Mouse (Mus musculus) lung, embryonic 14.5 days (tissue): Measurements from ENCODE around the gene St3gal5. TPM values are rescaled to one million over a fixed set of nuclear protein-coding genes. Genes with fewer than 3 reads are reported as not detected.

Source experiments
- ATAC-seq: fragments of 200-750 bp; cut with Nextera tagmentation; 2 replicates; pipeline ENCODE4 v1.8.0; 2017; ENCODE audit warnings: mild to moderate bottlenecking, moderate TSS enrichment, moderate library complexity; ENCODE audit not compliant: insufficient read depth
- DNase-seq: peaks from one replicate; pipeline ENCODE4 v3.0.0-alpha.2; 2015
- H3K27ac ChIP-seq: fragments of 300-500 bp; sonication (generic); 2 replicates; pipeline ENCODE4 v1.5.1; 2014; ENCODE audit warnings: low read depth, mild to moderate bottlenecking, moderate library complexity
- H3K27me3 ChIP-seq: fragments of 300-500 bp; sonication (generic); 2 replicates; pipeline ENCODE4 v1.6.1; 2014; ENCODE audit warnings: low read length, control low read depth; ENCODE audit not compliant: insufficient read depth
- H3K36me3 ChIP-seq: fragments of 300-500 bp; sonication (generic); 2 replicates; pipeline ENCODE4 v1.6.1; 2014; ENCODE audit warnings: control low read depth; ENCODE audit not compliant: insufficient read depth
- H3K4me1 ChIP-seq: fragments of 300-500 bp; sonication (generic); 2 replicates; pipeline ENCODE4 v1.6.1; 2014; ENCODE audit warnings: antibody characterized with exemption, control low read depth; ENCODE audit not compliant: insufficient read depth
- H3K4me2 ChIP-seq: fragments of 300-500 bp; sonication (generic); 2 replicates; pipeline ENCODE4 v1.6.1; 2014; ENCODE audit warnings: mild to moderate bottlenecking
- H3K4me3 ChIP-seq: fragments of 300-500 bp; sonication (generic); 2 replicates; pipeline ENCODE4 v1.5.1; 2014; ENCODE audit warnings: low read depth, low read length
- H3K9ac ChIP-seq: fragments of 300-500 bp; sonication (generic); 2 replicates; pipeline ENCODE4 v1.6.1; 2014
- H3K9me3 ChIP-seq: fragments of 300-500 bp; sonication (generic); 2 replicates; pipeline ENCODE4 v1.6.1; 2016; ENCODE audit warnings: low read depth, low read length, control low read depth
- CTCF ChIP-seq: IDR thresholded peaks from 2 replicates; pipeline ENCODE4 v1.5.1; 2016; ENCODE audit warnings: antibody characterized with exemption, low read depth
- WGBS: fragments of 180-500 bp; shearing (Covaris S2); extraction: QIAGEN DNeasy Blood & Tissue Kit; methylation state at CpG from one replicate; pipeline ENCODE4 v1.1.7; 2014; 5-methylcytosine and 5-hydroxymethylcytosine counted together
- polyA plus RNA-seq: library from polyadenylated mRNA; unstranded; fragments of >200 nt; fragmentation: Nextera tagmentation; extraction: Ambion mirVana; gene quantifications from 2 replicates; pipeline ENCODE4 v1.2.1, GENCODE M21; 2014

St3gal5 gene
- polyA plus RNA-seq, 1 experiment from 2014 or later: 33.8 TPM

DNA sequence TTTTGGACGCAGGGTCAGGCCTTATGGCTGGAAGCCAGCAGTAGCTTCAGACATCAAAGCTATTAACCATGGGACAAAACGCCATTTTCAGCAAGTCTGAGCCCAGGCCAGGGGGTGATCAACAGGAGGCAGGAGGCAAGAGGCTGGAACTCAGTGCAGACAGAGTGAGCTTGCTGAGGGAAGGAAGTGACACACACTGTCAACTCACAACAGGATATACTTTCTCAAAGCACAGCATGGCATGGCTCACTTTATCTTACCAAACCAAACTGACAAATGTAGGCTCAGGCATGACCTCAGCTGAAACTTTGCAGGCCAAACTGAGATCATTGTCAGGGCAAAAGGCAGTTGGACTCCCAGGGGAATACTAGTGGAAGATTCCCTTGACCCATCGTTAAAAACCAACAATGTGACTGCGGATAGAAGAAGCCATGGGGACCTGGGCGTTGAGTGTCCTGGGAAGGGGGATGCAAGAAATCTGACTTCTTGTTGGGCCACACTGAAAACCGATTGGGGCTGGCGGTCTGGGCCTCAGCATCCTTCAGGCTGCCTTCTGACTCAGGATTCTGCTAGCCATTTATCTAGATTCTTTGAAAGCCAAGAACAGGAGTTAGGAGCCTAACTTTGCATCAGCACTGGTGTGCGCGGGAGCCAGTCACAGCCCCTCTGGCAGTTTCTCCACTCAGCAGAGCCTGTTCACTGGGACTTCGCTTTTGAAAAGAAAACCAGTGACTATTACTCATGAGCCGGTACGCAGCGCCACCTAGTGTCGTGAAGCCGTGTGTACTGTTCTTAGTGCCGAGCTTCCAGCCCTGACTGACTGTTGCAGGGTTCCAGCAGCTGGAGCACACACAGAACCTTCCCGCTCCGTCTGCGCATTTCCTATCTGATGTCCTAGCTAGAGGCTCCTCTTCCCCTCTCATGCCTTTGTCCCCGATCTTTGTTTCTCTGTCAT is 67.2 kb downstream of the St3gal5 start:
- no peak overlapping the region; the same call in 1 of the 2 replicates for H3K4me2 ChIP-seq
- WGBS: 17% methylated on average over 20 of the region's 20 CpGs
- no peak overlapping the region for H3K9ac ChIP-seq

DNA sequence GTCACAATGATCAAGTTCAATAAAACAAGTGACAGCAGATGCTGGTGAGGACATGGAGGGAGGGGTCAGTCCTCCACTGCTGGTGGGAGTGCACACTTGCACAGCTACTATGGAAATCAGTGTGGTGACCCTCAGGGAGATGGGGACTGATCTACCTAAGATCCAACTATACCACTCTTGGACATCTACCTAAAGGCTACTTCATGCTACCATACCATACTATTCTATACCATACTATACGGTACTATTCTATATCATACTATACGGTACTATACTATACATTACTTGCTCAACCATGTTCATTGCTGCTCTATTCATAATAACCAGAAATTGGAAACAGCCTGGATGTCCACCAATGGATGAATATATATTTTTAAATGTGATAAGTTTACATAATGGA is 68.5 kb downstream of the St3gal5 start:
- no peak overlapping the region for H3K4me3 ChIP-seq
- no peak overlapping the region for H3K27ac ChIP-seq
- H3K9me3 ChIP-seq: no peaks in the 10 kb centered on the region
- no peak overlapping the region for H3K9ac ChIP-seq
- TF ChIP-seq CTCF: no peak
- H3K4me2 ChIP-seq: no peak overlapping the region
- no peaks in the 10 kb centered on the region for H3K36me3 ChIP-seq
- H3K4me1 ChIP-seq: no peaks in the 10 kb centered on the region
- H3K27me3 ChIP-seq: no peaks in the 10 kb centered on the region
- DNase-seq (no peak), ATAC-seq (no peak)
- 36% methylated on average over 2 of the region's 2 CpGs for WGBS

More for the DNA sequence above, 67.2 kb downstream of the St3gal5 start:
- H3K27me3 ChIP-seq: no peaks in the 10 kb centered on the region
- DNase-seq: peak; percentile 98
- no peak overlapping the region; the same call in 1 of the 2 replicates for H3K27ac ChIP-seq
- no peaks in the 10 kb centered on the region for H3K4me1 ChIP-seq
- peak; percentile 96 for TF ChIP-seq CTCF
- ATAC-seq: peak; percentile 91
- H3K36me3 ChIP-seq: no peaks in the 10 kb centered on the region
- no peak overlapping the region for H3K4me3 ChIP-seq
- H3K9me3 ChIP-seq: no peaks in the 10 kb centered on the region

DNA sequence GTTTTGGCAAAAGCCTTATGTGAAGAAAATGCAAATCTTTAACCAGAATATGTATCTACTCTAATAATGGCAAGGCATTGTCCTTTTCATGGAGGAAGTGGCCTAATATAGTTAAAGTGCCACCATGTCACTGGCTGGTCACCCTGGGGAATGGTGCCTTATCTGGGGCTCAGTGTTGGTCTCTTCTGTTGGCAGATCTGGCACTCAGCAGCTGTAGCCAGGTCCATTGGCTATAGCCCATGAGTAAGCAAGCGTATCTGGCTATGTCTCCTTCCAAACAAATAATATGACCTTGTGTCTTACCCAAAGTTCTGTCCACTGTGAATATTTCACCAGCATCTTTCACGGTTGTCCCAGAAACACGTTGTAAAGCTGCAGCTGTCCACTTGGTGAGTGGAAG is 74.0 kb downstream of the St3gal5 start:
- no peaks in the 10 kb centered on the region for H3K27me3 ChIP-seq
- WGBS: 83% methylated on average over 3 of the region's 3 CpGs
- H3K27ac ChIP-seq: no peak overlapping the region
- no peaks in the 10 kb centered on the region for H3K36me3 ChIP-seq
- no peak overlapping the region for H3K4me2 ChIP-seq
- no peak for TF ChIP-seq CTCF
- no peaks in the 10 kb centered on the region for H3K9me3 ChIP-seq
- ATAC-seq (no peak), DNase-seq (no peak)
- no peak overlapping the region for H3K9ac ChIP-seq
- H3K4me1 ChIP-seq: no peaks in the 10 kb centered on the region
- no peak overlapping the region for H3K4me3 ChIP-seq

DNA sequence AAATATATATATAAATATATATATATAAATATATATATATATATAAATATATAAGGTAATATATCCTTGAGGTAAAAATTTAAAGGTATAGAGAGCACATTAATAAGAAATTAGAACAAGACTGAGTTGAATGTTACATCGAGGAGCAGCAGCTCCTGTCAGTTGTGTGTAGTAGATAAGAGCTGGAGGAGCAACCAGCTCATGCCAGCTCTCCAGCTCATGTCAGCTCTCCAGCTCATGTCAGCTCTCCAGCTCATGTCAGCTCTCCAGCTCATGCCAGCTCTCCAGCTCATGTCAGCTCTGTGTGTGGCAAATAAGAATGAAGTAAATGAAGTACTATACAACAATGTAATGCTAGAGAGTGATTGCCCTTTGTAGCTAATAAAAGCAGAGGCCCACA is 76.0 kb downstream of the St3gal5 start:
- Histone ChIP-seq H3K36me3 (no peaks in the 10 kb centered on the region), H3K9ac (no peak overlapping the region), H3K4me3 (no peak overlapping the region), H3K27ac (no peak overlapping the region), H3K4me2 (no peak overlapping the region), H3K9me3 (no peaks in the 10 kb centered on the region), H3K27me3 (no peaks in the 10 kb centered on the region), H3K4me1 (no peaks in the 10 kb centered on the region)
- TF ChIP-seq CTCF: no peak
- DNase-seq (no peak), ATAC-seq (no peak)
- WGBS: 68% methylated on average over 1 of the region's 1 CpGs

DNA sequence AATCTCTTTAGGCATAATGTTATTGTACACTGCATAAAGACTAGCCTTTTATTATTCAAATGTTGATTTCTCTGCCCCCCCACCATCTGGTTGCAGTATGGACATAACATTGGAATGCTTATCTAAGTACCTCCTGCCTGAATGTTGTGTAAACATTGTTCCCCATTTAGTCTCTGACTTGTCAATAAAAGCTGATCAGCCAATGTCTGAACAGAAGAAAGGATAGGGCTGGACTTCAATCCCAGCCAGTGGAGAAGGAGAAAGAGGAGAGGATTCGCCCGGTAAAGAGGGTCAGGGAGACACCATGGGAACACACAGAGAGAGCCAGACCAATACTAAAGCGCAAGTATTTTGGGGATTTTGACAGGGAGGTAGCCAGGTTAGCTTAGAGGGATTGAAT is 78.0 kb downstream of the St3gal5 start:
- Histone ChIP-seq H3K4me1 (no peaks in the 10 kb centered on the region), H3K36me3 (no peaks in the 10 kb centered on the region), H3K27me3 (no peaks in the 10 kb centered on the region), H3K4me2 (no peak overlapping the region), H3K27ac (no peak overlapping the region), H3K9me3 (no peaks in the 10 kb centered on the region), H3K9ac (no peak overlapping the region), H3K4me3 (no peak overlapping the region)
- DNase-seq: no peak
- WGBS: 35% methylated on average over 3 of the region's 3 CpGs
- no peak for TF ChIP-seq CTCF
- peak; percentile 38; the same call in 1 of the 2 replicates for ATAC-seq

DNA sequence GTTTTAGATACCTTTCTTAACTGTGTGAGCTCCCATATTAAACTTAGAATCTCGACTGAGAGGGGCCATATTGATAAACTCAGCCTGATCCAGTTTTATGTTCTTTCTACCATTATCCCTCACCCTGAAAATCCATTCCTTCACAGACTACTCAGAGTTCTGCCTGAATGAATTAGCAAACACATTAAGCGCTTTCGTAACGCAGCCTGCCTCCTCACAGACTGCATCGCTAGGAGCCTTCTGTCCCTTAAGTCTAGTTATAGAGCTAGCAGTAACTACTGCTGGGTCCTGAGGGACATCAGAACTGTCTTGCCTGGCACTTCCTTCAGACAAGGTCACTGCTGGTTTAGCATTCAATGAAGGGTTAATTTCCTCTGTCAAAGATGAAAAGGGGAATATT is 78.6 kb downstream of the St3gal5 start:
- Histone ChIP-seq H3K27me3 (no peaks in the 10 kb centered on the region), H3K36me3 (no peaks in the 10 kb centered on the region), H3K4me3 (no peak overlapping the region), H3K27ac (no peak overlapping the region), H3K9me3 (no peaks in the 10 kb centered on the region), H3K4me1 (no peaks in the 10 kb centered on the region), H3K4me2 (no peak overlapping the region), H3K9ac (no peak overlapping the region)
- no peak for DNase-seq
- no peak for TF ChIP-seq CTCF
- no peak for ATAC-seq
- WGBS: 66% methylated on average over 5 of the region's 5 CpGs

DNA sequence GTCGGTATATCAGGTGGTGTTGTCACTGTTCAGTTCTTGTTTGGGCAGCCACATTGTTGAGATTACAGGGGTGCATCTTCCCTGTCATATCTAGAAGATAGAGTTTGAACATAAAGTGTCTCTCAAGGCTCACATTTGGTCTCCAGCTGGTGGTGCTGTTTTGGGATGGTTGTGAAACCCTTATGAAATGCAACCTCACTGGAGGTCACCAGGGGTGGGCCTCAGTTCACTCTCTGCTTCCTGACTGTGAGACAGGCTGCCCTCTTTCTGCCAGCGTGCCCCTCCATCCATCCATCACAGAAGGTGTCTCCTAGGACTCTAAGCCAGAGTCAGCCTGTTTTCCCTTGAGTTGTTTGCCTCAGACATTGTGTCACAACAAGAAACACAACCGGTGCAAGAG is 80.0 kb downstream of the St3gal5 start:
- Histone ChIP-seq H3K4me1 (no peaks in the 10 kb centered on the region), H3K4me3 (no peak overlapping the region), H3K27ac (no peak overlapping the region), H3K27me3 (no peaks in the 10 kb centered on the region), H3K36me3 (no peaks in the 10 kb centered on the region), H3K4me2 (no peak overlapping the region), H3K9me3 (no peaks in the 10 kb centered on the region), H3K9ac (no peak overlapping the region)
- no peak for TF ChIP-seq CTCF
- ATAC-seq: no peak
- DNase-seq: no peak
- 51% methylated on average over 3 of the region's 3 CpGs for WGBS
